Mouse (Mus musculus): ENCODE results near the gene Psmd9.

Psmd9 gene

DNA sequence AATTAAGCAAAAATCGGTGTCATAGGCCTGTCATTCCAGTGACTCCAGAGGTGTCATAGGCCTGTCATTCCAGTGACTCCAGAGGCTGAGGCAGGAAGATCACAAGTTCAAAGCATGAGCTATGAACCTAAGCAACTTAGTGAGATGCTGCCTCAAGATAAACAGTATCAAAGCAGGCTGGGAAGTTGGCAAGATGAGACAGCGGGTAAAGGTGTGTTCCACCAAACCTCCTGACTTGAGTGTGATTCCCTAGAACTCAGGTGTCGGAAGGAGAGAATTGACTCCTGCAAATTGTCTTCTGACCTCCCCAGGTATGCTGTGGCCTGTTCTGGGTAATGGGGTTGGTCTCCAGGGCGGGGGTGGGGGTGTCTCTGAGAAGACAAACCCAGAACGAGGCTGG is at the start of gene Psmd9:
TSS of gene Psmd9 (plus strand) at position 130 of the 400 bp plus-strand sequence.
- no peak for DNase-seq (ENCODE audit: low spot score)

DNA sequence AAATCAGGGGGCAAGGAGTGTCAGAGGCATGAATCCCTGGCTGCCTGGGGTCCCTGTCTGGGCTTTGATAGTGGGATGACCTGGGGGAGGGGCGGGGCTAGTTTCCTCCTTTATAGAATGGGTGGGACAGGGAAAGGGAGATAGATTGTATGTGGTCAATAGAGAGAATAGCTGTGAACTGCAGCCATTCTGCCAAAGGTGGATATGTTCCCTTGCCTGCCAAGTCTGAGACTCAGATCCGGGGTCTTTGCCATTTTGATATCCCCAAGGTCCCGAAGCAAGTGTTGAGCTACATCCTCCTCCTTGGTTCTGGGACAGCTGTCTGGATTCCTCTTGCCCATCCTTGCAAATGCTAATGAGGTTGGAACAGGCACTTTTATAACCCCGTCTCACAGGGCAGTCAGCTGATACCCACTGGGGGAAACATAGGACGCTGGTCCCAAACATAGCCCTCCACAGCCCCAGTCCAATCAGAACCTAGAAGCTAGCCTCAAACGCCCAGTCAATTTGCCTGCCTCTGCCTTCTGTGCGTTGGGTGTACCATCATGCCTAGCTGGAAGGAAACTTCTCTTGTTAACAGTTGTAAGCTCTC is 48.5 kb upstream of the Psmd9 start:
- no peak for DNase-seq (ENCODE audit: low spot score)

DNA sequence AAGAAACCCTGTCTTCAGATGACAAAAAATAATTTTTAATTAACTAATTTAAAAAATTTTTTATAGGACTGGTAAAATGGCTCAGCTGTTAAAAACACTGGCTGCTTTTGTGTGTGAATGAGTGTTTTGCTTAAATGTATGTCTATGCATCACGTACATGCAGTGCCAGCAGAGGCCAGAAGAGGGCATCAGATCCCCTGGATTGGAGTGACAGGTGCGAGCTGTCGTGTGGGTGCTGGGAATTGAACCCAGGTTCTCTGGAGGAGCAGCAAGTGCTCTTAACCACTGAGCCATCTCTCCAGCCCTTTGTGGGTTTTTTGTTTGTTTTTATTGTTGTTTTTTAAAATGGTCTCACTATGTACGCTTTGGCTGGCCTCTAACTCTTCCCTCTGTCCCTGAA is 47.0 kb upstream of the Psmd9 start:
- no peak for DNase-seq (ENCODE audit: low spot score)

DNA sequence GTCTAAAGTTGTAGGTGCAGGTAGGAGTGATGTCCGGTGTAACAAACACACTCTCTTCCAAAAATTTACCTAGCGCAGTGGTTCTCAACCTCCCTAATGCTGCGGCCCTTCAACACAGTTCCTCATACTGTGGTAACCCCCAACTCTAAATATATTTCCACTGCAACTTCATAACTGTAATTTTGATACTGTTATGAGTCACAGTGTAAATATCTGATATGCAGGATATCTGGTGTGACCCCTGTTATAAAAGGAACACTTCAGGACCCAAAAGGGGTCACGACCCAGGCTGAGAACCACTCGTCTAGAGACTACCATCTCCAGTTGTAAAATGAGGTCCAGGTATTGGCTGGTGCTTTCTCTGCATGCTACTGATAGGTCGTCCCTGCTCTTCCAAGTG is 44.1 kb upstream of the Psmd9 start:
- DNase-seq (ENCODE audit: low spot score): no peak

DNA sequence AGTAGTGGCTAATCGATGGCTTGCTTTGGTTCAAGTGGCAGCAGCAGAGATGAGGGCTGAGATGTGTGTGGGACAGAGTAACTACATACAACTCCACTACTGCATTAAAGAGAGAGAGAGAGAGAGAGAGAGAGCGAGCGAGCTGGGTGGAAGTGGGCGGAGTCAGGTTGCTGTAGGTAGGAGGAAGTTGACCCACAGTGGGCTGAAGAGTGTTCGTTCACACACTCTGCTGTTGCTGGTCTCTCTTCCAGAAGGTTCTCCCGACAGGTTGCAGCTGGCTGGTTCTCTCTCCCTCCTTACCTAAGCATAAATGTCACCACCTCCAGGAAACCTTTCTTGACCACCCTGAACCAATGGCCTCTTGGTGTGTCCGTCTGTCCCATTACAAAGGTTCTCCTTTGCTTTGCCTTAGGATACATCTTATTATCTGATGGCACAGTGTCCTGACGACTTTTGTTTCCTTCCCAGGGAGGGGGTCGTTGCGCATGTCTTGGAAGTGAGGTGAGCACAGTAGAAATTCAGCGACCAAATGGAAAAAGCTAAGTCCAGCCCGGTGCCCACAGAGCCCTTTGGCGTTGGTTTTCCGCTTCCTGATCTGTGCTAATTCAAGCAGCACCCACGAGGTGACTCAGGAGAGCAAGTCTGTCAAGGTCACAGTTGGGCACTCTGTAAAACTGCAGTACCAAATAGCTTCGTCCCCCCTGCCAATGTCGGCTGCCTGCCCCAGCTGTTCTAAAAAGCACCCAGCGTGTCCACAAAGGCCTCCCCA is 43.4 kb upstream of the Psmd9 start:
- DNase-seq (ENCODE audit: low spot score): no peak

DNA sequence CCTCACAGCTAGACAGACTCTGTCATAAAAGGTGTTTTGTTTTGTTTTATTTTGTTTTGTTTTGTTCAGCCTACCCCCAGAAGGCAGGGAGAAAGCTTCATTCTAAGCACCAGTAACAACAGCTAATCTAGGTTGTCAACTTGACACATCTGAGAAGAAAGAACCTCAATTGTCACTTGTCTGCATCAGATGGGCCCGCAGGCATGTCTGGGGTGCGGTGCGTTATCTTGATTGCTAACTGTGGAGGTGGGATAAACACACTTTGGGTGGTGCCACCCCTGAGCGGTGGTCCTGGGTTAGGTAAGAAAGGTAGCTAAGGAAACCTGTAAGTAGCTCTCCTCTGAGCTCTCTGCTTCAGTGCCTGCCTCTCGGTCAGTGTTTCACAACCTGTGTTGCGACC is 42.2 kb upstream of the Psmd9 start:
- no peak for DNase-seq (ENCODE audit: low spot score)

DNA sequence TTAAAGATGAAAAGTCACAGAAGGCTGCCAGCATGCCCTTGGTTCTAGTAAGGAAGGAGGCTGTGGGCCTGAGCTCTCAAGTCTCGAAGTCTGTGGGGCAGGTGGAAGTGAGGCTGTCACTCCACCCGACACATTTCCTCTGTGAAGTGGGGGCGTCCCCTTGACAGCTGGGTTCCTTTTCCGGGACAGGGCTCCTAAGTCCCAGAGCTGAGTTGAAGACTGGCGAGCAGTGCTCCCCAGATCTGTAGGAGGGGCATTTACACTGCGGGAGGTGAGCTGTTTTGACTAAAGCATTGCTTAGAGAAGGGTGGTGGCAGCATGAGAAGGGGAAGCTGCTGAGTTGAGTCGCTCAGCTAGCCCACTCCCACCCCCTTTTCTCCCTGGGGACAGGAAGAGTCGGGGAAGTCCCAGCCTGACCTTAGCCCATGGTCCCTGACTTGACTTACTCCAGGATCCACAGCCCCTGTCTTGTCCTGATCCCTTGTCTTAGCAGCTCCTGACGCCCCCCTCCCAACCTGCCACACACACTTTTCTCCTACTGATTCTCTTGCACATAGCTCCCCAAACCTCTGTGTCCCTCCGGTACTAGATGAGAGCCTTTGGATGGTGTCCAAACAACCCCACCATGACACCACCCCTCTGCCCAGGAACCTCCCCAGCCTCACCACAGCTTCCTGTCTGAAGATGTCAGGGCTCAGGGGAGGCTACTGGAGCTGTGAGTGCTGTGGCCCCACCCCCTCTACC is 40.6 kb upstream of the Psmd9 start:
- DNase-seq (ENCODE audit: low spot score): no peak

DNA sequence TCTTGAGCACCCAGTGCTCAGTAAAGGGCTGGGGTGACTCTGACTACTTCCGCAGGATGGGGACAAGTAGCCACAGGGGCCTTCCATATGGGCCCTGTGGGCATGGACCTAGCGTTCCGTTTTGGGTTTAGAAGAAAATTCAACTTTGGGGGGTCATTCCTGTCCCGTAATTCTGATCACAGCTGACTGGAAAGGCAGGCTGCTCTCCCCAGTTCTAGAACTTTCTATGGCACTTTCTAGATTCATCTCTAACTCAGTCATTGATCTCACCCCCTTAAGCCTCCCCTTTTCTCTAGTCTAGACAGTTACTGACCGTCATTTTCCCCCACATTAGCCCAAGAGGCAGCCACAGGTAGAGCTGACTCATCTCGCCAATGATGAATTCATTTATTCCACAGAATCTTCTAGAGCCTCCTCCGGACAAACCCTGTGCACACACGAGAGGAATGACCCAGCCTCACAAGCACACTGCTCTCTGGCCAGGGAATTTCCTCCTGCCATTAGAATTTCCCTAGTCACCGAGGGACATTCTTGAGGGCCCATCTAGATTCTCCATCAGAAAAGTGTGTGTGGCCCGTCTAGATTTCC is 39.9 kb upstream of the Psmd9 start:
- DNase-seq (ENCODE audit: low spot score): no peak

DNA sequence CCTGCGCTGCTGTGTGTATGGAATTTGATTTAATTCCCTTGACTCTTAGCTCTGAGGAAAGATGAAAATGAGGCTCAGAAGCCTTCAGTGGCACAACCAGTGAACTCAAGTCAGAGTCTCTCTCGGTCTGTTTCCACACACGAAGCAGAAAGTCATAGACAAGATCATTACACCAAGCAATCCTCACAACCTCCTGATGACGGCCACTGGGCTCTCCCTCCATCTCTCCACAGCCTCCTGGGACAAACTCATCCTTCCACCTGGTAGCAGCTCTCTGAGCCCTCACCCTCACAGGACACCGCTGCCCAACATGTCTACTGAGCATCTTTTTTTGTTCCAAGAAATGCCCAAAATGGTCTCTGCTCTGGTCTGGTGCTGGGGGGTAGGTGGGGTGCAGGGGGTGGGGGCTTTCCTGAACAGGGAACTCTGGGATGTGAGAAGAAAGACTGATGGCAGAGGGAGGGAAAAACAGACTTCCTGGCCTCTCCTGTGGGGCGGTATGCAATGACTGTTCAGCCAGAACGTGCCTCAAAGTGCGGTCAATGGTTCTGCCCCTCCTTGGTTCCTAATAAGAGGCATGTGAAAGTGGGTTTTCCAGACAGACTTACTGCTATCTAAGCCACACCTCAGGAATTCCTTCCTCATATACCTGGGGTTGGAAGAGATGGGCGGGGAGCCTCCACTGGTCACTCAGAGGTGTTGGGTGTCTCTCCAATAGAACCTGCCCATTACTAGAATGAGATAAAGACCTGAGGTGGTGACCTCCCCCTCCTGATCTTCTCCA is 39.0 kb upstream of the Psmd9 start:
- no peak for DNase-seq (ENCODE audit: low spot score)

DNA sequence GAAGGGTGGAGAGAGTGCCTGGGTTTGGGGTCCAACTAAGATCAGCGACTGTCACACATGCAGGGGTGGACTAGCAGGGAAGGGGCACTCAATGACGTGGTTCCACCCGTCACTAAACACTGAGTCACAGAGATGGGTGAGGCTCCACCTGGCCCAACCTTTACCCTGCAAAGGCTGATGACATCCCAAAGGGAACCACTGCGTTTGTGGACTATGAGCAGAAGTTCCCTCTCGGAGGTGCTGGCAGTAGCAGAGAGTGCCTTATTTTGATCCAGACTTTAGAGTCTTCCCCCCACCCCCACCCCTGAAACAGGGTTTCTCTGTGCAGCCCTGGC is 38.4 kb upstream of the Psmd9 start:
- DNase-seq (ENCODE audit: low spot score): no peak

DNA sequence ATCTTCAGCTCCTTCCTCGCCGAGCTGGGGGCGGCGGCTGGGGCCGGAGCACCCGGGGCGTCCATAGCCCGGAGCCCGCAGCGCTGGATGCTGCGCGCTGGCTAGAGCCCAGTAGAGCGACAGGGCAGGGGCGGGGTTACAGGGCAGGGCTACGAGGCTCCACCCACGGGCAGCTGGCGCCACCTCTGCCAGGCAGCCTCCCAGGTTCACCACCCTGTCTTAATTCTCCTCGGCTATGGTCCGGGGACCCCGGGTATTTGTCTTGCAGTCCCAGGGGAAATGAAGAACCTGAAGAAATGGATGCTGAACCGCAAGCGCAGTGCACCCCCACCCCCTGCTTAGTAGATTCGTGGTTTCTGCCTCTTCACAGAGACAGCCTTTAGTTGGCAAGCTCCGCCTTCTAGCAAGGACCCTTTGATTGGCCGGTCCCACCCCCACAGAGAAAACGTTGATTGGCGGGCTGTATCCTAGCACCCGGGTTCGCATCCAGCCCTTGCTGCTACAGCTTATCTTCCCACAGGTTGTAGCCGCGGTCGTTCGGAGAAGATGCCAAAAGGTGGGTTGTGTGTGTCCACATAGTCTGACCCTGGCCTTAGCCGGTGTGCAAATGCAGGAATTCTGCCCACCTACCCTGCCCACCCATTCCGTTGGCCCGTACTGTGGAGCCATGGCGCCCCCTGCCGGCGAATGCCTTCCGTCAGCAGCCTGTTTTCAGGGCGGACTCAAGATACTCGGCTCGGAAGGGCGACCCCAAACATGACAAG is 36.7 kb upstream of the Psmd9 start, which contains the start of gene Rhof:
TSS of gene Rhof (minus strand) at position 385 of the 764 bp plus-strand sequence.
- no peak for DNase-seq (ENCODE audit: low spot score)

DNA sequence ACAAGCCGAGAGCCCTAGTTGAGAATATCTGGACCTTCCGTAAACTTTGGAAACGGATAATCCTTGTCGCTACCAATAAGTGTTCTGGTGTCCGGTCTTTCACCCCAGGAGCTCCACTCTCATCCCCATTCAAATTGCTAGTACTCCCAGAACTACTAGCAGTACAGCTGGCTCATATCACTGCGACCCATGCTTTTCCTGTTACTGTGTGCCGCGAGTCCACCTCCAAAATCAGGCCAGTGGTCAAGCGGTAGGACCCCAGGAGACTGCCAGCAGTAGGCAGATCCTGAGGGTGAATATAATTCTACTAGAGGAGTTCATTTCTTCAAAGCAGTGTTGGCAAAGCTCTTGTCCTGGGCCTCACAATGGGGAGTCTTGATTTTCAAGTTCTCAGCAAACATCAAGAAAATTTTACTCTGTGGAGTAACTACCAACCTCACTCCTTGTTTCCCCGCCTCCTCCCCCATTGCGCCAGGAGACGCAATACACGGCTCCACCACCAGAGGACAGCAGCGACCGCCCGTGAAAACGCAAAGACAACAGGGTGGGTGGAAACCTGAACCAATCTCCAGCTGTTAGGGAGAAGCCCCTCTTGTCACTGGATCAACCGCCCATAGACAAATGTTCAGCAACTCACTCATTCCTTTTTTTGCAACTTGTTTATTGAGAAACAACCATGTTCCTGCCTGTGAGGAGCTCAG is 36.0 kb upstream of the Psmd9 start:
- peak; percentile 59 for DNase-seq (ENCODE audit: low spot score)

DNA sequence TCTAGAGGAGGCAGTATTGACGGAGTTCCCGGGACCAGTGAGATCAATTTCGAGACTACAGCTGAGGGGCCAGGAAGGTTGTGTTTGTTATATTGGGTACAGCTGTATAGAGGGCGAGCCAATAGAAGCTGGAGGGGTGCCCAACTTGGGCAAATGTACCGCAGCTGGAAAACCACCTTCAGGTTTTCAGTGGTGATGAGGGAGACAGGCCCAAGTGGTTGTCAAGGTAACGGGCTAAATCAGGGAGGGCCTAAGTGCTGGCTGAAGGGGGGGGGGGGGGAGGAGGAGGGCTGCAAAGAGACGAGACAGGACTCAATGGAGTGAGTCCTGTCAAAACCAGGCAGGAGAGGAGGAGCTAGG is 35.4 kb upstream of the Psmd9 start:
- peak; percentile 11 for DNase-seq (ENCODE audit: low spot score)

DNA sequence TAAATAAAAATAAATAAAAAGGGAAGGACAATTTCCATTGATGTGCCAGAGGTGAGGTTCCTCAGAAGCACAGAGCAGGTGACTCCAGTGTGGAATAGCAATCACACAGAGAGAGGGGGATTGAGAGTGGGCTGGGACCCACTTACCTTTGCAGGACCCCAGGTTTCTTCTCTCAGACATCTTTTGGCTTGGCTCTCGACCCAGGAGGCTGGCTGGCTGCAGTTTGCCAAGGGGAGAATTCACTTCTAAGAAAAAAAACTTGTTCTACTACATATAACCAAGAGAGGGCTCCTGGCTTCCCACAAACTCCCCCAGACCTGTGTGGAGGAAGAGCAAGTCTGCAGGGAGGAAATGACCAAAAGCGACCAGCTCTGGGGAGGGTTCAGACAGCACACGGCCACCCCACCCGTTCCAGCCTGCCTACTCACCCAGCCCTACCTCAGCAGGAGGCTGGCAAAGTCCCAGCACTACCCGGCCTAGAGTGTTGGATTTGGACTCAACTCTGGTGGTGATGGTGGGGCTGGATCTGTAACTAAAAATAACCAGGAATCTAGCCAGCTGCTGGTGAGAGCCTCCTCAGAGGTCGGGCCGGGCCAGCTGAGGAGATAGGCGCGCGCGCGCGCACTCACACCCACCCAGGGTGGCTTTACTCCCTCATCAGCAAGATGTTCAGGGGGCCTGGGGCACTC is 34.9 kb upstream of the Psmd9 start:
- DNase-seq (ENCODE audit: low spot score): peak; percentile 24

DNA sequence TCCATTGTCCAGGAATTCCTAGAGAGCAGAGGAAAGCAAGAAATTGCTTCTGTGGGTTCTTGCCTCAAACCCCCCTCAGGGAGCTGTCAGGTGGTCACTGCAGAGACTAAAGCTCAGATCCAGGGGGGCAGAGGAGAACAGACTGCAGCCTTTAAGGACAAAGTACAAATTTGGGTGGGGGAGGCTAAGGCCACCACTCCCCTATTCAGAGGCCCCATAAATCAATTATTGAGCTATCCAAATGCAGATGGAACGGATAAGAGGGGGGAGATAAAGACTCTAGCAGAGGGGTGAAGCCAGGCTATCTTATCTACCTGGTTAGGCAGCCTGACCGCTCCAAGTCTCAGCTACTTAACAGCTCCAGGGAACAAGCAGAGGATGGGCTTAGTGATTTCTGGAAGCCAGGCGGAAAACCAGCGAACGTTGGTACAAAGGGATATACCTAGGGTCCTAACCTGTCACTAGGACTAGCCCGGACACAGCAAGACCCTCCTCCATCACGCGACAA is 34.3 kb upstream of the Psmd9 start:
- DNase-seq (ENCODE audit: low spot score): no peak

DNA sequence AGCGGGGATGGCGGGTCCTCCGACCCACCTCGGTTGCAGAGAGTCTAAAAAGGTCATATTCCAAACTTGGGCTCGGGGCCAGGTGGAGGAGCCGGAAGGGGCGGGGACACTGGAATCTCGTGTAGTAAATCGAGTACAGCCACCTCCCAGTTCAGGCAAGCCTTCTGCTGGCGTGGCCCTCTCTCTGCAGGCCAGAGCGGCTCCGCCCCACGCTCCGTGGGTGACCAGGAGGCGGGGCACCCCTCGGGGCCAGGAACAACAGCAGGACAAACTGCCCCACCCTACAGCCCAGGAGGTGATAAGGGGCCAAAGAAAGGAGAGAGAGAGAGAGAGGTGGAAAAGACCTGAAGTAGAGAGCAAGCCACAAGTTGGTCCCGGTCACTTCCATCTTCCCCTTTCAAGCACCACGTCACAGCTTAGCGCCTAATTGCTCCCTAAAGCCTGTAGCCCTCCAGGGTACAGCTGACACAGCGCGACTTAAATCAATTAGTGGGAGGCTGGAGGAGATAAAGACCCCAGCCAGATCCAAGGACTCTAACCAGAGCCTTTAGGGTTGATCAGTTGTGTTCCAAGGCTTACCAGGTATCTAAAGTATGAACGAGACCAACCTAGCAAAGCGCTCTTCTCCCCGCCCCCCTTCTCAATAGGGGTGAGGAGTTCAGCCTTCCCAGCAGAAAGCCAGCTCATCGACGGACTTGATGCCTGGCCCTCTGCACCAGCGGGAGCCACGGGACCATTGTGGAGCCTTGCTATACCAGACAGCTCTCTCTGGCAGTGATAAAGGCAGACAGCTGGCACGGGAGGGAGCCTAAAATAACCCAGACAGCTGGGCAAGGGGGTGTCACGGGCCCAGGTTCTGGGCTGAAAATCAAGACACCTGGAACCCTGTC is 33.5 kb upstream of the Psmd9 start:
- DNase-seq (ENCODE audit: low spot score): peak; percentile 67

DNA sequence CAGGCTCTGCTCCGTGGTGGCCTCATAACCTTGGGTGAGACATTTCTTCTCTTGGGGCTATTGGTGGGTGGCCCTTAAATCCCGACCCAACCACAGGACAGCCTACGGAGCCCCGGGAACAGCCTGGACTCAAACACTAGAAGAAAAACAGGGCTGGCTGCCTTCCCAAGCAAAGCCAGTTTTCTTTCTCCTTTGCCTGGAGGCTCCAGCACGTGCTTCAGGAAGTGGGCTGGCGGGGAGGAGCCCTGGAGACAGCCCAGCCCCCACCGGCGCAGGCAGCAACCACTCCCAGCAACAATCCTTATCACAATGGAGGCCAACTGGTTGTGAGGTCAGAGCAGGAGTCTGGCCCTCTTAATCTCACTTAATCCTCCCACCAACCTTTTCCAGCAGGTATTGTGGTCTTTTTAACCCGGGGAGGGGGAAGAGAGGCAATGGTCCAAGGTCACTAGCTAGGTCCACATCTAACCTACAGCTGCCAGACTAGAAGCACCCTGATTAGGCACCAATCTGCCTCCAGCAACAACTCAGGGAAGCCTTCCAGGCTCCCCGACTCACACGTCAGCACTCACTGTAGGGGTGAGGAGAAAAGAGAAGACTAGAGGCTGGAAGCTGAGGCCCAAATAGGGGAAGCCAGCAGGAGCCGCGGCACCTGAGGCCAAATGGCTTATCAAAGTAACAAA is 32.7 kb upstream of the Psmd9 start:
- peak; percentile 66 for DNase-seq (ENCODE audit: low spot score)
